Mouse (Mus musculus) brain, embryonic 18.5 days (tissue): ENCODE results near the gene Thsd7b.
"Not testable (repeated sequence)": the region's sequence is repeated elsewhere in the genome, so short reads cannot be mapped to it uniquely, and the experiment has no call there.

Experiments used
- DNase-seq: peaks from one replicate; pipeline ENCODE4 v3.0.0-alpha.2; 2012; ENCODE audit warnings: low read depth, low spot score

Thsd7b gene

GRCm38 (mm10) chr1:130085910-130086309 lies 812.8 kb downstream of the Thsd7b start:
- no peak for DNase-seq

- DNase-seq = no peak
Observed at GRCm38 (mm10) chr1:130099227-130099626, 826.1 kb downstream of the Thsd7b start.

- no peak for DNase-seq
Observed at GRCm38 (mm10) chr1:130112580-130113314, 839.6 kb downstream of the Thsd7b start.

- DNase-seq = no peak
Observed at GRCm38 (mm10) chr1:130113549-130113948, 840.4 kb downstream of the Thsd7b start.

GRCm38 (mm10) chr1:130130901-130131300 lies 857.8 kb downstream of the Thsd7b start:
- DNase-seq = peak; percentile 54

- no peak for DNase-seq
Observed at GRCm38 (mm10) chr1:130166187-130166586, 893.1 kb downstream of the Thsd7b start.

- no peak for DNase-seq
Observed at GRCm38 (mm10) chr1:130167260-130167659, 894.2 kb downstream of the Thsd7b start.

- DNase-seq = no peak
Observed at GRCm38 (mm10) chr1:130169875-130170274, 896.8 kb downstream of the Thsd7b start.

GRCm38 (mm10) chr1:130170290-130170689 lies 897.2 kb downstream of the Thsd7b start:
- no peak for DNase-seq

- DNase-seq = not testable (repeated sequence)
Observed at GRCm38 (mm10) chr1:130186836-130187235, 913.7 kb downstream of the Thsd7b start.

- peak; percentile 50 for DNase-seq
Observed at GRCm38 (mm10) chr1:130192190-130193028, 919.3 kb downstream of the Thsd7b start.

- DNase-seq = no peak
Observed at GRCm38 (mm10) chr1:130217404-130217803, 944.3 kb downstream of the Thsd7b start.

- no peak for DNase-seq
Observed at GRCm38 (mm10) chr1:130222904-130223303, 949.8 kb downstream of the Thsd7b start.

GRCm38 (mm10) chr1:130245563-130245962 lies 972.5 kb downstream of the Thsd7b start:
- DNase-seq = no peak

GRCm38 (mm10) chr1:130246264-130246663 lies 973.2 kb downstream of the Thsd7b start:
- DNase-seq = not testable (repeated sequence)

GRCm38 (mm10) chr1:130246930-130247329 lies 973.8 kb downstream of the Thsd7b start:
- not testable (repeated sequence) for DNase-seq

- no peak for DNase-seq
Observed at GRCm38 (mm10) chr1:130262046-130262445, 988.9 kb downstream of the Thsd7b start.
